Comparison of ENCODE assay signal across 7 mouse cellular contexts in the genomic region with DNA sequence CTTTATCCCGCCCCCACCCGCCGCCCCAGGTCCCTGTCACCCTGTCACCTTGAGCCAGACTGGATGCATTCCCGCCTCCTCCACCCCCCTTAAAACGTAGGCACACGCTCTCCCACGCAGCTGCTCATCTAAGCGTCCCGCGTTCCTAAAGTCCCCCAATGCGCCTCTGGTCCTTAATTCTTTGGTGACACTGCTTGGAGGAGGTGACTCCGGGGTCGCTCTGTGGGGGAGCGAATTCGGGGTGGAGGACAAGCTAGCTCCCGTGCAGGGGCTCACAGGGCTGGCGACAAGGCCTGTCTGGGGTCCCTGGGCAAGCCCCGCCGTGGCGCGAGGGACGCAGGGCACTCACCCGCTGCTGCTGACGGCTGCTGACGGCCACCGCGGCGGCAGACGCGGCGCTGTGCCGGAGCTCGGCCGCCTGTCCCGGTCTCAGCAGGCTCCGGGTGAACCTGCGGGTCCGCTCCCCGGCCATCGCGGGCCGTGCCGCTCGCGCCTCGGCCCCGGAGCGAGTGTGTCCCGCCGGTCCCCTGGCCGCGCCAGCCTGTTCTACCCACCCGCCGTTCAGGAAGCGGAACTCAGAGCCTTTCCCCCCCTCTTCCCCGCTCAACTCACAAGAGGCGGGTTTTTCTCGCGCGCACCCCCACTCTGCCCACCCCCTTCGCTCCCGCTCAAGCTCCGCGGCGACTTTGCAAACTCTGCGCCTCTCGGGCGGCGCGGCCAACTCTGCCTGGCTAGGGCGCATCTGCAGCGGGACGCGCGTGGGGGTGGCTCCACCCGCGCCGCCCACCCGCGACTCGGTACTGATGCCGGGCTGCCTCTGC. TPM values are rescaled to one million over a fixed set of nuclear protein-coding genes. Genes with fewer than 3 reads are reported as not detected.
DNase-seq lines count a peak whose midpoint lies in the region; ATAC-seq and TF ChIP-seq lines count a peak whose summit lies in the region.

A gene (minus strand): TSS at position 551 of the 821 bp plus-strand sequence.

- H3K27ac ChIP-seq in midbrain, embryonic 11.5 days (ENCODE audit: low read depth, low read length): no peak within 1 kb of the TSS
- H3K27ac ChIP-seq in small intestine, adult 2 months (ENCODE audit: insufficient read depth, low read depth, low read length): no peak within 1 kb of the TSS

- H3K4me1 ChIP-seq in midbrain, embryonic 11.5 days (ENCODE audit: control insufficient read depth, insufficient read depth, low read length): peaks cover 12% of the 10 kb centered on the region
- no peaks in the 10 kb centered on the region for H3K4me1 ChIP-seq in small intestine, adult 2 months (ENCODE audit: control insufficient read depth, insufficient read depth, insufficient read length, low read length)

- intact Hi-C loops in left cerebral cortex, postnatal 4 days (cut with DNase I): no loop called here

- no peaks in the 10 kb centered on the region for H3K36me3 ChIP-seq in midbrain, embryonic 11.5 days (ENCODE audit: control insufficient read depth, insufficient read depth, low read length)
- no peaks in the 10 kb centered on the region for H3K36me3 ChIP-seq in small intestine, adult 2 months (ENCODE audit: control insufficient read depth, insufficient read depth, low read length)

- no peak for TF ChIP-seq CTCF in small intestine, adult 2 months (IDR thresholded peaks at IDR 0.05; ENCODE audit: extremely low read depth, insufficient read length, insufficient replicate concordance, low read depth, low read length)

- TF ChIP-seq POLR2A in small intestine, adult 2 months (IDR thresholded peaks at IDR 0.05; ENCODE audit: low read depth, low read length): no peak

- DNase-seq in ZHBTc4 (ENCODE audit: low read depth, low spot score): peak; percentile 62
- peak; percentile 55 to 59 for DNase-seq in cerebellum, postnatal 14 days
- peak; percentile 15 to 24 for DNase-seq in frontal cortex, postnatal 25 days (ENCODE audit: low spot score in 2 of 2)
- DNase-seq in induced T-regulatory cell, adult 2 months (ENCODE audit: low read depth): peak; percentile 84
- peak; percentile 65 for DNase-seq in left cerebral cortex, postnatal 4 days
- DNase-seq in midbrain, embryonic 11.5 days (ENCODE audit: low spot score, missing footprints): peak; percentile 97

- H3K4me2 ChIP-seq in midbrain, embryonic 11.5 days: peak within 1 kb of the TSS; percentile 78

- no peaks in the 10 kb centered on the region; the same call in 1 of the 2 replicates for H3K27me3 ChIP-seq in midbrain, embryonic 11.5 days (ENCODE audit: control insufficient read depth, insufficient read depth, low read length)
- H3K27me3 ChIP-seq in small intestine, adult 2 months (ENCODE audit: control insufficient read depth, insufficient read depth, low read length): no peaks in the 10 kb centered on the region; the same call in 1 of the 2 replicates

- ATAC-seq in midbrain, embryonic 11.5 days (ENCODE audit: low FRiP score): peak; percentile 87

- peak within 1 kb of the TSS; percentile 66 for H3K9ac ChIP-seq in midbrain, embryonic 11.5 days (ENCODE audit: low read length)

- H3K4me3 ChIP-seq in midbrain, embryonic 11.5 days (ENCODE audit: low read depth, low read length): peak within 1 kb of the TSS; percentile 60
- H3K4me3 ChIP-seq in small intestine, adult 2 months (ENCODE audit: low read depth, low read length): peak within 1 kb of the TSS; percentile 72

- under 1% methylated on average over 82 of the region's 82 CpGs for WGBS in midbrain, embryonic 11.5 days
- 2% methylated on average over 82 of the region's 82 CpGs for WGBS in small intestine, adult 2 months

- H3K9me3 ChIP-seq in midbrain, embryonic 11.5 days (ENCODE audit: control insufficient read depth, low read length): no peaks in the 10 kb centered on the region

RNA-seq across cellular contexts. Expression of the gene that starts here (rescaled TPM):
- 10 to 100 TPM; 11.5 to 12.2 TPM for total RNA-seq in left cerebral cortex, postnatal 4 days (2021)
- polyA plus RNA-seq in midbrain, embryonic 11.5 days (2014; fragmentation: Nextera tagmentation; extraction: Ambion mirVana): 2.6 and 2.9 TPM in 2 replicates
- 0.86 and 1.7 TPM in 2 replicates for polyA plus RNA-seq in small intestine, adult 2 months (2012; rRNA removed)

Comparison
In these comparisons a context has a peak if more than half of its experiments do, and no peak if none do; other contexts are left out.
1. DNase-seq: peak in every context shown above with its lines; median percentile 97 in midbrain, embryonic 11.5 days; 84 in induced T-regulatory cell, adult 2 months; 65 in left cerebral cortex, postnatal 4 days; 62 in ZHBTc4; 57 in cerebellum, postnatal 14 days; 20 in frontal cortex, postnatal 25 days.